Mouse (Mus musculus): ENCODE results near the gene Pfkl. TPM values are rescaled to one million over a fixed set of nuclear protein-coding genes. Genes with fewer than 3 reads are reported as not detected.
"Not testable (repeated sequence)": the region's sequence is repeated elsewhere in the genome, so short reads cannot be mapped to it uniquely, and the experiment has no call there.

Gene Pfkl
- total RNA-seq, 1 experiment from 2014 or later, result 165 TPM

GRCm38 (mm10) chr10:77971709-77972553, 38.0 kb downstream of the Pfkl start:
- DNase-seq, result no peak

GRCm38 (mm10) chr10:77971191-77971590, 38.7 kb downstream of the Pfkl start:
- no peak for DNase-seq

GRCm38 (mm10) chr10:77970481-77970880, 39.4 kb downstream of the Pfkl start, which contains the start of gene Trpm2:
Gene Trpm2, minus strand, starts transcription at chr10:77970563.
- no peak for DNase-seq

- DNase-seq, result no peak
Observed at GRCm38 (mm10) chr10:77969973-77970325, 39.9 kb downstream of the Pfkl start.

- peak; percentile 70 for DNase-seq
Observed at GRCm38 (mm10) chr10:77969274-77969972, 40.5 kb downstream of the Pfkl start.

GRCm38 (mm10) chr10:77963971-77964370, 45.9 kb downstream of the Pfkl start:
- DNase-seq, result no peak

GRCm38 (mm10) chr10:77962725-77963124, 47.2 kb downstream of the Pfkl start:
- DNase-seq, result no peak

- DNase-seq, result not testable (repeated sequence)
Observed at GRCm38 (mm10) chr10:77950468-77950867, 59.4 kb downstream of the Pfkl start.

- no peak for DNase-seq
Observed at GRCm38 (mm10) chr10:77939685-77940084, 70.2 kb downstream of the Pfkl start.

Other genes with a start within 250 kb of the Pfkl start
- gene Gm3238, start 238.8 kb downstream of the Pfkl start, total RNA-seq (2021), result not detected in 2 replicates
- gene Gm7138, start 233.1 kb downstream of the Pfkl start, total RNA-seq (2021), result not detected in 2 replicates
- gene Gm3250, start 227.5 kb downstream of the Pfkl start, total RNA-seq (2021), result not detected in 2 replicates
- not detected in 2 replicates for gene Gm7137, start 221.9 kb downstream of the Pfkl start, total RNA-seq (2021)
- gene Gm9639, start 215.0 kb downstream of the Pfkl start, total RNA-seq (2021), result not detected in 2 replicates
- gene Gm19668, start 210.9 kb downstream of the Pfkl start, total RNA-seq (2021), result not detected in 2 replicates
- not detected in 2 replicates for gene Gm9507, start 198.2 kb downstream of the Pfkl start, total RNA-seq (2021)
- gene Gm2696, start 195.4 kb downstream of the Pfkl start, total RNA-seq (2021), result not detected in 2 replicates
- gene Krtap10-4, start 183.0 kb downstream of the Pfkl start, total RNA-seq (2021), result not detected in 2 replicates
- not detected in 2 replicates for gene Krtap10-10, start 174.1 kb downstream of the Pfkl start, total RNA-seq (2021)
- gene Gm36176, start 163.3 kb downstream of the Pfkl start, total RNA-seq (2021), result not detected in 2 replicates
- not detected in 2 replicates for gene Gm10318, start 157.2 kb downstream of the Pfkl start, total RNA-seq (2021)
- not detected in 2 replicates for gene Gm3285, start 148.1 kb downstream of the Pfkl start, total RNA-seq (2021)
- gene Lrrc3, start 107.5 kb downstream of the Pfkl start, total RNA-seq (2021), result 7.6 and 14.0 TPM in 2 replicates
- 2.4 and 4.8 TPM in 2 replicates for gene Trpm2, start 39.5 kb downstream of the Pfkl start, total RNA-seq (2021)
- gene 1810043G02Rik, start 31.6 kb downstream of the Pfkl start, total RNA-seq (2021), result 15.4 and 17.5 TPM in 2 replicates
- 7.2 and 8.4 TPM in 2 replicates for gene Dnmt3l, start 31.9 kb upstream of the Pfkl start, total RNA-seq (2021)
- not detected in 2 replicates for gene Aire, start 33.5 kb upstream of the Pfkl start, total RNA-seq (2021)
- 9.8 and 19.8 TPM in 2 replicates for gene Icosl, start 59.2 kb upstream of the Pfkl start, total RNA-seq (2021)
- 249 and 251 TPM in 2 replicates for gene D10Jhu81e, start 159.7 kb upstream of the Pfkl start, total RNA-seq (2021)
- 16.5 and 17.9 TPM in 2 replicates for gene Pwp2, start 175.1 kb upstream of the Pfkl start, total RNA-seq (2021)
- 47.2 and 53.7 TPM in 2 replicates for gene Trappc10, start 234.6 kb upstream of the Pfkl start, total RNA-seq (2021)